Mouse (Mus musculus): Measurements from ENCODE around the gene Gm37419.

Gene Gm37419

GRCm38 (mm10) chr16:23988466-23989208 lies at the start of gene Gm37419, which contains the start of gene Bcl6:
Gene Gm37419 (plus strand): TSS chr16:23988482.
Gene Bcl6 (minus strand): TSS chr16:23988852.
- DNase-seq: peak; percentile 90

GRCm38 (mm10) chr16:23944801-23945200 lies 43.5 kb upstream of the Gm37419 start:
- DNase-seq: no peak

- no peak for DNase-seq
These were observed 40.6 kb upstream of the Gm37419 start for GRCm38 (mm10) chr16:23947654-23948053.

GRCm38 (mm10) chr16:23952101-23952727 lies 36.1 kb upstream of the Gm37419 start:
- DNase-seq: no peak

DNA sequence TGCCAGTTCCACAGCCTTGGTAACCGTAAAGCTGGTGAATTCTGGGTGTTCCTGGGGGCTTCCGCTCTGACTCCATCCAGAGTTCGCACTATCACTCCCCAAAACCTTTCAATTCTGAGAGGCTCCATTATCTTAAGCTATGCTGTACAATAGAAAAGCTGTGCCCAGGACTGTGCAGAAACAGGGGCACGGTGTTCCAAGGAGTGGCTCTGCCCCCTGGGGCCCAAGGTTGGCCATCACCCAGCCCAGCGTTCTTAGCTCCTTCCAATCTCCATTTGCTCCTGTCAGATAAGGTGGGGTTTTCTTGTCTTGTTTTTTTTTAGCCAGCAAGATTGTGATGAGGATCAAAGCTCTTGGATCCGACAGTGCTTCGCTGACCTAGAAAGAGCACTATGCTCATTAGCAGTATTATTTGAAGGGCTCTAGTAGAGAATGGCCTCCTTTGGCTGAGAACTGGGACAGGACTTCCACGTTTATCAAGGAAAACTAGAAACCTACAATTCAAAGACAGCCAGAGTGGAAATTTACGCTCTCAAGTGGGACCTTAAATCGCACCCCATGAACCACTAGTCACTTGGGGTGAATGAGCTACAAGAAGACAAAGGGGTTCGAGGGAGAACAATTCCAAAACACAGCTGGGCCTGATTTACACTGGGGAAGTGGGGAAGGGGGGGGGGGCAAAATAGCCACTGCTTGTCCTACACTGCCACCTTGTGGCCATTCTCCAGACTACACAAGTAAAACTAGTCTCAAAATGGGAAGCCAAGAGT lies 34.9 kb upstream of the Gm37419 start:
- DNase-seq: peak; percentile 39

DNA sequence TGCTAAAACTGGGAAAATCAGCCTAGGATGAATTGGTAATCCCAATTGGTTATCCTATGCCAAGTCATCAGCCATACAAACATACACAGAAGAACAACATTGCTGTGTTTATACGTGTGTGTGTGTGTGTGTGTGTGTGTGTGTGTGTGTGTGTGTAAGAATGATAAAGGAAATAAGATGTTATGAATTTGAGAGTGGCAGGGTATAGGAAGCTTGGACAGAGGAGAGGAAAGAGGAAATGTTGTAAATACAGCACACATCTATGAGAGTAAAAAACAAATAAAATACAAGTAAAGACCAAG lies 34.4 kb upstream of the Gm37419 start:
- DNase-seq: no peak

- no peak for DNase-seq
These were observed 29.3 kb upstream of the Gm37419 start for GRCm38 (mm10) chr16:23958938-23959337.

GRCm38 (mm10) chr16:23962401-23962800 lies 25.9 kb upstream of the Gm37419 start:
- no peak for DNase-seq

DNA sequence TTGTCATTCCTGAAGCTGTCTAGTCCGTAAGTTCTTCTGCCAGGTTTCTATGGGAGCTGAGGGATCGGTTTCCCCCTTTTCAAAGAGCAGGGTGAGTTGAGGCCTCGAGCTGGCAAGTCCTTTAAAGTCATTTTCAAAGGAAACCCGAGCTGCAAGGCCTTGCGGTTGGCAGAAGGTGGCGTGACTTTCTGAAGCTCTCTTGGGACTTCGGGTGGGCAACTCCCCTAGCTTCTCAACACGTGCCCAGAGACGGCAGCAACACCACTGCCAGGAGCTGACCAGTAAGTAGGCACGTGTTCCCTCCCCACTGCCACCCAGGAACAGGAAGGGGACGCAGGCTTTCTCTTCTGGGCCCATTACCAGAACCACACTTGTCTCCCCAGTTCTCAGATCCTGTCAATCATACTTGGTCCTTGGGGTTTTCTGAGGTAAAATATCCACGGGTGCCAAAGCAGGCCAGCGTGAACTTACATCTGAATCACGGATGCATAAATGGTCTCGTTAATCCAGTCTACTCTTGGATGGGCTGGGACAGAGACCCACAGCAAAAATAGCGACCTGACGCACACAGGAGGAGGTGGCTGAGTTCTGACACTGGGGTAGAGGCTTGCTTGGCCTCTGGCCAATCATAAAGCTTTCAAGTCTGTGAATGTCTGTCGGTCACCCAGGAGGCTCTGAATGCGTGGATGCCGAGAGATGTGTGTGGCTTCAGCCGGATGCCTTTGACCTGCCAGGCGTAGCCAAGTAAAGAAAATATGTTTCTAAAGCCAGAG lies 24.2 kb upstream of the Gm37419 start:
- DNase-seq: no peak

DNA sequence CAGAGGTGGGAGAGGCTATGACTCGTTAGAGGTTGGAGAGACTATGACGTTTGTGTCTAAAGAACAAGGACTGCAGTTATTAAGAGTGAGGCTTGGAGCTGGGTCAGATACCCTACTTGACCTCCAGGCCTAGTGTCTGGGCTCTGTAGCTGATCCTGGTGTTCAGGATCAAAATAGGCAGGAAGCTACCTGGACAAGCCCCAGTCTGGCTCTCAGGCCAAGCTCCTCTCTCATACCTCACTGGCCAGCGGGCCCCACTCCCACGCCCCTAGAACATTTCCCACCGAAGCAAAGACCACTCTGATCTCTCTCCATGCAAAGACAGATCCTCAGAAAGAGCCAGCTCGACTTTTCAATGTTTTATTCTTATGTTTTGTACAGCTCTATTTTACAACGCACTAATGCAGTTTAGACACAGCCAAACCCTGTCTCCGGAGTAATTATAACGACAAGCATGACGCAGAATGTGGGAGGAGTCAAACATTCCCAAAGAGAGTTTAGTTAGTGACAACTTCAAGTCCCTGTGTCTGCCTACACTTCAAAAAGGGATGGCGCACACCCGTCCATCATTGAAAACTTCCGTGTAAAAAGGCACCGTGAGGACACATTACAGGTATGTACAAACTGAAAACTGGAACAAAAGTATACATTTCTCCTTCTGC lies 23.4 kb upstream of the Gm37419 start:
- DNase-seq: no peak

GRCm38 (mm10) chr16:23966066-23966465 lies 22.2 kb upstream of the Gm37419 start:
- DNase-seq: no peak

DNA sequence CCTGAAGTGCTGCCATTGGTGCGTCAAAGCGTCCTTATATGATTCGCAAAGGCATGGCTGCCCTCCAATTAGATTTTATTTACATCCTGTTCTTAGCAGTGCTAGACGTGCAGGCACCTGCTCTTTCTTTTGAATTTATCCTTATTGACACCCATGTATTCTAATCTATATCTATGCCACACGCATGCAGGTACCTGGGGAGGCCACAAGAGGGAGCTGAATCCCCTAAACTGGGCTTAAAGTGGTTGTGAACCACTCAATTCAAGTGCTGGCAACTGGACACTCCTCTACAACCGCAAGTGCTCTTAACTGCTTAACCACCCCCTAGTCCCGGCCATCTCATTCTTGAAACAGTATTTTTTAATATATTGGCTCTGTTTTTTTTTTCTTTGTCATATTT lies 21.0 kb upstream of the Gm37419 start:
- no peak for DNase-seq

DNA sequence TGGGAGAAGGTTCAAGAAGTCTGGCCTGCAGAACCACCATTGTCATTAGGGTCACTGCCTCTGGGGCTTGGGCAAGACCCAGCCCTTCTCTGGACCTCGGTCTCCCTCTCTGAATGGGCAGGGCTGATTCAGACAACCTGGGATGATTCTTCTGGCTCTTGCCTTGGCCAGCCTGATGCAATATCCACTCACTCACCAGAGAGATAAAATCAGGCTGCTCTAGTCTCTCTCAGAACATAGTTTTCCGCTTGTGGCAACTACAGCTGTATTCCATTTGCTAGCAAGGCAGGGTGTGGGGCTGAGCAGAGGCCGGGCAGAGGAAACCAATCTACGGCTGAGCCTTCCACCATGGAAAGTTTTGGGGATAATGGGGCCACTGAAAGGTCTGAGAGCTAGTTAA lies 19.4 kb upstream of the Gm37419 start:
- DNase-seq: no peak

GRCm38 (mm10) chr16:23969919-23970318 lies 18.4 kb upstream of the Gm37419 start:
- no peak for DNase-seq

DNA sequence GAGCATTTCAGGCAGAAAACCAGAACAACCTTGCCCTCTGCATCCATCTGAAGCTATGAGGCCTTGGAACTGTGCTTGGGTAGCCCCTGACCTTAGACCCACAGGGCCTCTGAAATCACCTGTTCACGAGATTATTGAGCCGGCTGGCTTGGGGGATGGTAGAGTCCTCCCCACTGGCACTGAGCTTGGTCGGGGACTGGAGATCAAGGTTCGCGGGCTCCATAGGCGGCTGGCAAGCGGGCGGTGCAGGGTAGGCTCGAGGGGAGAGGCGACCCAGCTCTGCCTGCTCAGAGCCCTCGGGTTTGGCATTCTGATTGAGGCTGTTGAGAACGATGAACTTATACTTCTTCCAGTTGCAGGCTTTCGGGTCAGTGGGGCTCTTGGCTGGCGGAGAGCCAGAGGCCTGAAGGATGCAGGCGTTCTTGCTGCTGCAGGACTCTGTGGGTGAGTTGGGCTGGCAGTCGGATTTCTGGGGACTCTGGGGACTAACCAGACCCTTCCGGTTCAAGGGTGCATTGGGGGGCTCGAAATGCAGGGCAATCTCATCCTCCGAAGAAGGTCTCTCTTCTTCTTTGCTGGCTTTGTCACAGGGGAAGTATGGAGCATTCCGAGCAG lies 16.0 kb upstream of the Gm37419 start:
- DNase-seq: no peak

GRCm38 (mm10) chr16:23972901-23973300 lies 15.4 kb upstream of the Gm37419 start:
- no peak for DNase-seq

DNA sequence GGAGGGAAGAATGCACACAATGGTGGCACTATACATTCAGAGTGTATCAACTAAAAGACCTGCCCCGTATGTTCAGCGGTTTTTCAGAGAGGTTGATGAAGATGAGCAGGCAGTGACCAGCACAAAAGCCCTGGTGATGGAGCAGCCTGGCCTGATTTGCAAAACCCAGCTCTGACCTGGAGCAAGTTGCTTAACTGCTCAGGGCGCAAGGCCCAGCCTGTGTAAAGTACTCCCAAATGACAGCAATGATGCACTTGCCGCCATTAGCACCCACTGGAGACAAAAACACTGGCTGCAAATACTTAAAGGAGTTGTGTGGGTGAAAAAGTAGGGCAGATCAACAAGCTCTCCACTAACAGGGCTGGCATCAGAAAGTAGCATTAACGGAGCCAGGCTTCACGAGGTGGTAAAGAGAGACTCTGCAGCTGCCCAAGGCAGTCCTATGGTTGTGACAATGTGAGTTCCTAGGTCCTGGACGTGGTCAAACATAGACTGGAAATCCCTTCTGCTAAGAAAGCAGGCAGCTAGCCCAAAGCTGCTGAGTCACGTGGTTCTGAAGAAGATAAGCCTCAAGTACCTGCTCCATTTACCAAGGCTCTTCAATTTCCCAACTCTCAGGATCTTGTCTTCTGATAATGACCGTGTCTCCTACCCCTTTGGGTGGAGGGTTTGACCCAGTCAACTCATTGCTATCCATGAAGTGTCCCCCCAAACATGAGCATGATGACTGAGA lies 14.5 kb upstream of the Gm37419 start:
- DNase-seq: no peak

GRCm38 (mm10) chr16:23976196-23976595 lies 12.1 kb upstream of the Gm37419 start:
- no peak for DNase-seq

DNA sequence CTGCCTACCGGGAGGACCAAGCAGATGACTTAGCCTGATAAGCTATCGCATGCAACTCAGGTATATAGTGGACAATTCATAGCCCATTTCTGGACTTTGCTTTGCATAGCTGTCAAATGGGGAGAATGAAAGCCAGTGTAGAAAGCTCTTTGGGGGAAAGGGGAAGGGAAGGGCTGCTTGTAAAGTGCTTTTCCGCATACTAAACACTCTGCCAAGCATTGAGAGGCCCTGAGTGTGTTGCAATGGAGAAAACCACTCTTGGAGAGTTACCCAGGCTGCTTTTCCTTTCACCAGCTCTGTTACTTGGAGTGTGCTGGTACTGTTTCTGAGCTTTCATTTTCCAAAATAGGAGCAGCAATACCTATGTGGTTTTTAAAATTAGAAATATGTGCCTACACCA lies 10.6 kb upstream of the Gm37419 start:
- DNase-seq: no peak

GRCm38 (mm10) chr16:23978495-23978894 lies 9.8 kb upstream of the Gm37419 start:
- no peak for DNase-seq

DNA sequence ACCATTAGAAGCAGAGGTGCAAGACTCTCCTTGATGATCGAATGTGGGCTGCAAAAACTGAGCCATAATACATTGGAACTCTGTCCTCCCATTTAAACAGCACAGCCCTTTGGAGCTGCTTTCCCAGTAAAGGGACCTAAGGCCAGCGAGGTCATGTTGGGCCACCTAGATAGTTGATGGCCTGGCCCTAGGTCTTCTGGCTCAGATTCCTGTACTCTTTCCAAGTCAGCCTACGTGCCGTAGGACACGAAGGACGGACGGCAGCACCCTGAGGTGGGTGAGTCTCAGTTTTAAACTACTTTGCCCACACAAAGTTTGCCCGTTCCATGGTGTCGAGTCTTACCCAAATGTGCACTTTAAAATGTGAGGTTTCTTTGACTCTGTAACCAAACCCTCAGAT lies 8.8 kb upstream of the Gm37419 start:
- peak; percentile 20 for DNase-seq

All from cerebellum, adult 8-10 months (tissue).